Mouse (Mus musculus) CH12.LX (cell line): ENCODE measurements around the gene Acoxl.
"Not testable (repeated sequence)": the region's sequence is repeated elsewhere in the genome, so short reads cannot be mapped to it uniquely, and the experiment has no call there.

ENCODE experiments used
- CTCF ChIP-seq, 2 experiments: IDR thresholded peaks in 1 of 2; conservative IDR thresholded peaks in 1 of 2; 2 replicates each; pipeline ENCODE4 v1.5.1; 2011 to 2012; ENCODE audit warnings: low read depth in 2 of 2, low read length in 2 of 2, improper control_type of control experiment in 1 of 2, inconsistent platforms in 1 of 2, mild to moderate bottlenecking in 1 of 2, moderate library complexity in 1 of 2
- NRF1 ChIP-seq: IDR thresholded peaks from 2 replicates; pipeline ENCODE4 v1.6.1; 2014; ENCODE audit warnings: low read depth, mild to moderate bottlenecking, inconsistent platforms, low read length, improper control_type of control experiment, moderate library complexity

DNA sequence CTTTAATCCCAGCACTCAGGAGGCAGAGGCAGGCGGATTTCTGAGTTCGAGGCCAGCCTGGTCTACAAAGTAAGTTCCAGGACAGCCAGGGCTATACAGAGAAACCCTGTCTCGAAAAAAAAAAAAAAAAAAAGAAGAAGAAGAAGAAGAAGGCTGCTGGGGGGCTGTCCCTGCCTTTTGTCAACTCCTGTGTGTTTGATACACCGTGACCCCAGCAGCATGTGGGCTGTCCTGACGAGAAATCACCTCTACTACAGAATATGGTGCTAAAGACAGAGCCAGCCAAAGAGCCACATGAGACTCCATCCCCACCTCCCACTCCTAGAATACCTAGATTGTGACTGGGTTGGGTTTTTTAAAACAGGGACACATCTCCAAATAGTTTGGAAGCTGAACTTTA is 259.4 kb downstream of the Acoxl start:
- TF ChIP-seq NRF1; CTCF (conservative IDR thresholded peaks at IDR 0.05 in 1 of 2, IDR thresholded peaks at IDR 0.05 in 1 of 2; ENCODE audit: low read depth in 2 of 2, low read length in 2 of 2): not testable (repeated sequence)
